Mouse (Mus musculus): ENCODE results near the gene Srsf5.
A peak's percentile ranks its signal among the peaks of the same experiment; 100 is the strongest.
"Not testable (repeated sequence)": the region's sequence is repeated elsewhere in the genome, so short reads cannot be mapped to it uniquely, and the experiment has no call there.

The Srsf5 gene

GRCm38 (mm10) chr12:80945334-80945995 lies at the start of gene Srsf5:
Gene Srsf5 (plus strand): TSS chr12:80945504.
- DNase-seq (ENCODE audit: low spot score in 2 of 2) = peak; percentile 96 to 98

- DNase-seq (ENCODE audit: low spot score in 2 of 2) = no peak
Observed at GRCm38 (mm10) chr12:80909631-80910030, 35.7 kb upstream of the Srsf5 start.

GRCm38 (mm10) chr12:80917764-80918163 lies 27.5 kb upstream of the Srsf5 start:
- DNase-seq (ENCODE audit: low spot score in 2 of 2) = no peak

GRCm38 (mm10) chr12:80921301-80921700 lies 24.0 kb upstream of the Srsf5 start:
- DNase-seq (ENCODE audit: low spot score in 2 of 2) = no peak

GRCm38 (mm10) chr12:80922869-80923268 lies 22.4 kb upstream of the Srsf5 start:
- DNase-seq (ENCODE audit: low spot score in 2 of 2) = peak in 1 of 2 experiments; percentile 6

GRCm38 (mm10) chr12:80923602-80924001 lies 21.7 kb upstream of the Srsf5 start:
- DNase-seq (ENCODE audit: low spot score in 2 of 2) = no peak

GRCm38 (mm10) chr12:80924205-80924604 lies 21.1 kb upstream of the Srsf5 start:
- no peak for DNase-seq (ENCODE audit: low spot score in 2 of 2)

- DNase-seq (ENCODE audit: low spot score in 2 of 2) = no peak
Observed at GRCm38 (mm10) chr12:80925919-80926318, 19.4 kb upstream of the Srsf5 start.

- no peak for DNase-seq (ENCODE audit: low spot score in 2 of 2)
Observed at GRCm38 (mm10) chr12:80926550-80926949, 18.8 kb upstream of the Srsf5 start.

GRCm38 (mm10) chr12:80927518-80927917 lies 17.8 kb upstream of the Srsf5 start:
- DNase-seq (ENCODE audit: low spot score in 2 of 2) = no peak

GRCm38 (mm10) chr12:80928881-80929280 lies 16.4 kb upstream of the Srsf5 start:
- DNase-seq (ENCODE audit: low spot score in 2 of 2) = no peak

GRCm38 (mm10) chr12:80930141-80930540 lies 15.2 kb upstream of the Srsf5 start:
- DNase-seq (ENCODE audit: low spot score in 2 of 2) = no peak

- DNase-seq (ENCODE audit: low spot score in 2 of 2) = no peak
Observed at GRCm38 (mm10) chr12:80931402-80932140, 13.7 kb upstream of the Srsf5 start.

- no peak for DNase-seq (ENCODE audit: low spot score in 2 of 2)
Observed at GRCm38 (mm10) chr12:80932865-80933264, 12.4 kb upstream of the Srsf5 start.

- DNase-seq (ENCODE audit: low spot score in 2 of 2) = no peak
Observed at GRCm38 (mm10) chr12:80936751-80937150, 8.6 kb upstream of the Srsf5 start.

- DNase-seq (ENCODE audit: low spot score in 2 of 2) = no peak
Observed at GRCm38 (mm10) chr12:80937331-80938029, 7.8 kb upstream of the Srsf5 start.

GRCm38 (mm10) chr12:80938642-80939041 lies 6.7 kb upstream of the Srsf5 start:
- no peak for DNase-seq (ENCODE audit: low spot score in 2 of 2)

GRCm38 (mm10) chr12:80939165-80939564 lies 6.1 kb upstream of the Srsf5 start:
- DNase-seq (ENCODE audit: low spot score in 2 of 2) = no peak

- DNase-seq (ENCODE audit: low spot score in 2 of 2) = no peak
Observed at GRCm38 (mm10) chr12:80941886-80942285, 3.4 kb upstream of the Srsf5 start.

GRCm38 (mm10) chr12:80943395-80943794 lies 1.9 kb upstream of the Srsf5 start:
- DNase-seq (ENCODE audit: low spot score in 2 of 2) = no peak

GRCm38 (mm10) chr12:80944204-80944603 lies 1.1 kb upstream of the Srsf5 start:
- no peak for DNase-seq (ENCODE audit: low spot score in 2 of 2)

GRCm38 (mm10) chr12:80944963-80945333 lies 356 bp upstream of the Srsf5 start:
- not testable (repeated sequence) for DNase-seq (ENCODE audit: low spot score in 2 of 2)

- DNase-seq (ENCODE audit: low spot score in 2 of 2) = peak; percentile 95 to 96
Observed at GRCm38 (mm10) chr12:80945996-80946355, 672 bp downstream of the Srsf5 start.
